Mouse (Mus musculus): Measurements from ENCODE around the gene Olfr222.

DNA sequence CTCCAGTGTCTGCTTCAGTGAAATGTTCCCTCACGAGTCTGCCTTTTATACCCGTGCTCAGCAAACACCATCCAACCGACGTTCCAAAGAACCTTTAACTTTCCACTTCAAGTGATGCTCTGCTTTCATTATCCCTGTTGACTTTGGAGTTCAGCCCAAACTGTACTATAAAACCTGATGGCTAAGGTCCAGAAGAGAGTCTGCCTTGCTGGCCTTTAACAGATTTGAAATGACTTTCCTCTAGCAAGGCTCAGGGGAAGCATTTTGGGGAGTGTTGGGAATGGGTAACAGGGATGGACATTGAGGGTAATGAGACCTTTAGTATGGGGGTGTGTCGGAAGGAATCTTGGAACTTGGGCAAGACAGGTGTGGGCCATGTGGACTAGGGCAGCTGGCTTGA, 45.8 kb downstream of the Olfr222 start:
- TF ChIP-seq POLR2A (IDR thresholded peaks at IDR 0.05; ENCODE audit: extremely low read depth, insufficient read depth, low read length) (no peak), CTCF (IDR thresholded peaks at IDR 0.05; ENCODE audit: low read depth, low read length) (no peak)

Data from liver, adult 2 months (tissue).